ENCODE assay signal across 10 mouse cellular contexts in genomic region chr11:117783089-117783488, GRCm38 (mm10). TPM values are rescaled to one million over a fixed set of nuclear protein-coding genes. Genes with fewer than 3 reads are reported as not detected.
A peak's percentile ranks its signal among the peaks of the same experiment; 100 is the strongest.
DNase-seq lines count a peak whose midpoint lies in the region; ATAC-seq and TF ChIP-seq lines count a peak whose summit lies in the region.
"Had no signal": no experiment of that assay in that cellular context is flagged by ENCODE, and none has a peak within 500 bp of the region (broad histone marks: within the 10 kb centered on the region; RNA-seq: fewer than 3 reads in every experiment).

No protein-coding gene starts in this region.

- H3K9ac ChIP-seq in limb, embryonic 13.5 days, result peak overlapping the region; percentile 57
- H3K9ac ChIP-seq in midbrain, embryonic 14.5 days (replicated peaks; ENCODE audit: low read length), result peak overlapping the region; percentile 34; the same call in 1 of the 2 replicates

- H3K4me2 ChIP-seq in limb, embryonic 13.5 days (replicated peaks), result peak overlapping the region; percentile 66
- H3K4me2 ChIP-seq in midbrain, embryonic 14.5 days (ENCODE audit: low read length), result peak overlapping the region; percentile 53

- H3K27ac ChIP-seq in gastrocnemius, adult 2 months, result peak overlapping the region; percentile 84
- no peak overlapping the region for H3K27ac ChIP-seq in limb, embryonic 13.5 days
- no peak overlapping the region for H3K27ac ChIP-seq in midbrain, embryonic 14.5 days (replicated peaks; ENCODE audit: low read depth, low read length)

- peaks cover 70% of the 10 kb centered on the region for H3K36me3 ChIP-seq in erythroblast, embryonic 14.5 days (ENCODE audit: control insufficient read depth)
- no peaks in the 10 kb centered on the region; the same call in 1 of the 2 replicates for H3K36me3 ChIP-seq in limb, embryonic 13.5 days
- no peaks in the 10 kb centered on the region for H3K36me3 ChIP-seq in midbrain, embryonic 14.5 days (ENCODE audit: control insufficient read depth, insufficient read depth, low read length)

- intact Hi-C loops in gastrocnemius, adult 2 months (cut with DNase I), result no loop called here

- H3K4me3 ChIP-seq in gastrocnemius, adult 2 months, result peak overlapping the region; percentile 81
- peak overlapping the region; percentile 79 for H3K4me3 ChIP-seq in erythroblast, embryonic 14.5 days (replicated peaks)
- H3K4me3 ChIP-seq in limb, embryonic 13.5 days, result peak overlapping the region; percentile 31
- H3K4me3 ChIP-seq in midbrain, embryonic 14.5 days (replicated peaks; ENCODE audit: low read depth, low read length), result peak overlapping the region; percentile 19; the same call in 1 of the 2 replicates
- H3K4me3 ChIP-seq: myocyte had no signal

- H3K27me3 ChIP-seq in erythroblast, embryonic 14.5 days (ENCODE audit: control insufficient read depth), result no peaks in the 10 kb centered on the region; the same call in 1 of the 2 replicates
- peaks cover 28% of the 10 kb centered on the region for H3K27me3 ChIP-seq in limb, embryonic 13.5 days
- H3K27me3 ChIP-seq in midbrain, embryonic 14.5 days (ENCODE audit: control insufficient read depth, insufficient read depth, low read length), result peaks cover 28% of the 10 kb centered on the region
- H3K27me3 ChIP-seq: Patski had no signal

- peak; percentile 69 for DNase-seq in gastrocnemius, adult 2 months
- no peak for DNase-seq in gastrocnemius, adult 18-20 months (ENCODE audit: low spot score)
- peak; percentile 56 for DNase-seq in MN1 (ENCODE audit: low spot score)
- peak; percentile 84 for DNase-seq in heart, postnatal 4 days
- peak; percentile 86 for DNase-seq in midbrain, embryonic 14.5 days
- DNase-seq in thymus, adult 18-20 months, result peak; percentile 85 to 91

- peaks cover 78% of the 10 kb centered on the region for H3K4me1 ChIP-seq in erythroblast, embryonic 14.5 days (ENCODE audit: control insufficient read depth)
- H3K4me1 ChIP-seq in limb, embryonic 13.5 days, result peaks cover 48% of the 10 kb centered on the region
- H3K4me1 ChIP-seq in midbrain, embryonic 14.5 days (ENCODE audit: control insufficient read depth, insufficient read depth, low read length), result peaks cover 20% of the 10 kb centered on the region

- H3K9me3 ChIP-seq in erythroblast, embryonic 14.5 days (ENCODE audit: control insufficient read depth, low read length), result no peaks in the 10 kb centered on the region
- H3K9me3 ChIP-seq in limb, embryonic 13.5 days, result no peaks in the 10 kb centered on the region
- H3K9me3 ChIP-seq in midbrain, embryonic 14.5 days (ENCODE audit: control insufficient read depth, low read length), result no peaks in the 10 kb centered on the region

- ATAC-seq in limb, embryonic 13.5 days (ENCODE audit: low FRiP score, low read depth), result no peak
- ATAC-seq in midbrain, embryonic 14.5 days (ENCODE audit: low FRiP score, low TSS enrichment), result no peak
- ATAC-seq: Patski had no signal

- peak; percentile 69 for TF ChIP-seq CTCF in gastrocnemius, adult 2 months (IDR thresholded peaks at IDR 0.05)

- 4% methylated on average over 22 of the region's 31 CpGs for WGBS in limb, embryonic 13.5 days
- 3% methylated on average over 31 of the region's 31 CpGs for WGBS in midbrain, embryonic 14.5 days

RNA-seq across cellular contexts. Expression of gene Tmc6, which starts 1.1 kb away (rescaled TPM):
- 1 to 10 TPM; 4.3 to 4.5 TPM for total RNA-seq in gastrocnemius, adult 2 months (2021)
- 1 to 10 TPM; 2.5 to 4.9 TPM for total RNA-seq in gastrocnemius, adult 18-20 months (2021)
- 61.5 and 62.4 TPM in 2 replicates for polyA plus RNA-seq in erythroblast, embryonic 14.5 days (2012)
- total RNA-seq in heart, postnatal 4 days (2021), result 10 to 100 TPM; 26.4 to 28.6 TPM
- polyA plus RNA-seq in limb, embryonic 13.5 days (2015; fragmentation: Nextera tagmentation; extraction: Ambion mirVana), result 19.0 and 23.9 TPM in 2 replicates
- 2.4 and 3.6 TPM in 2 replicates for polyA plus RNA-seq in midbrain, embryonic 14.5 days (2014; fragmentation: Nextera tagmentation; extraction: Ambion mirVana)

RNA-seq across cellular contexts. Expression of gene Tmc8, which starts 1.2 kb away (rescaled TPM):
- 1 to 10 TPM; 1.0 TPM for total RNA-seq in gastrocnemius, adult 2 months (2021)
- under 1 TPM; 0.64 to 0.78 TPM for total RNA-seq in gastrocnemius, adult 18-20 months (2021)
- 39.5 and 54.7 TPM in 2 replicates for polyA plus RNA-seq in erythroblast, embryonic 14.5 days (2012)
- total RNA-seq in heart, postnatal 4 days (2021), result 1 to 10 TPM; 3.1 to 3.3 TPM
- polyA plus RNA-seq in limb, embryonic 13.5 days (2015; fragmentation: Nextera tagmentation; extraction: Ambion mirVana), result 0.81 and 1.4 TPM in 2 replicates
- polyA plus RNA-seq in midbrain, embryonic 14.5 days (2014; fragmentation: Nextera tagmentation; extraction: Ambion mirVana), result 0.32 and 0.66 TPM in 2 replicates

RNA-seq across cellular contexts. Expression of gene 6030468B19Rik, which starts 14.4 kb away (rescaled TPM):
- total RNA-seq in gastrocnemius, adult 2 months (2021), result not detected
- not detected for total RNA-seq in gastrocnemius, adult 18-20 months (2021)
- polyA plus RNA-seq in erythroblast, embryonic 14.5 days (2012), result 202 and 213 TPM in 2 replicates
- total RNA-seq in heart, postnatal 4 days (2021), result not detected
- 0.41 and 0.60 TPM in 2 replicates for polyA plus RNA-seq in limb, embryonic 13.5 days (2015; fragmentation: Nextera tagmentation; extraction: Ambion mirVana)
- not detected in 2 replicates for polyA plus RNA-seq in midbrain, embryonic 14.5 days (2014; fragmentation: Nextera tagmentation; extraction: Ambion mirVana)
- polyA plus RNA-seq: myocyte, Patski had no signal

RNA-seq across cellular contexts. Expression of gene Gm20708, which starts 26.4 kb away (rescaled TPM):
- total RNA-seq in gastrocnemius, adult 2 months (2021), result 1 to 10 TPM in 1 of 2 experiments, under 1 TPM in 1; 0.86 to 1.6 TPM
- under 1 TPM; 0.47 to 0.68 TPM for total RNA-seq in gastrocnemius, adult 18-20 months (2021)
- 0.16 TPM in 2 replicates for polyA plus RNA-seq in erythroblast, embryonic 14.5 days (2012)
- 1 to 10 TPM; 2.7 to 3.5 TPM for total RNA-seq in heart, postnatal 4 days (2021)
- 0.60 and 0.72 TPM in 2 replicates for polyA plus RNA-seq in limb, embryonic 13.5 days (2015; fragmentation: Nextera tagmentation; extraction: Ambion mirVana)
- 0.47 and 1.4 TPM in 2 replicates for polyA plus RNA-seq in midbrain, embryonic 14.5 days (2014; fragmentation: Nextera tagmentation; extraction: Ambion mirVana)

RNA-seq across cellular contexts. Expression of gene Syngr2, which starts 26.4 kb away (rescaled TPM):
- total RNA-seq in gastrocnemius, adult 2 months (2021), result 100 to 1,000 TPM; 169 to 173 TPM
- 100 to 1,000 TPM; 182 to 192 TPM for total RNA-seq in gastrocnemius, adult 18-20 months (2021)
- polyA plus RNA-seq in erythroblast, embryonic 14.5 days (2012), result 7.2 and 10.2 TPM in 2 replicates
- 10 to 100 TPM; 81.2 to 85.1 TPM for total RNA-seq in heart, postnatal 4 days (2021)
- 38.4 and 39.5 TPM in 2 replicates for polyA plus RNA-seq in limb, embryonic 13.5 days (2015; fragmentation: Nextera tagmentation; extraction: Ambion mirVana)
- 8.2 and 18.9 TPM in 2 replicates for polyA plus RNA-seq in midbrain, embryonic 14.5 days (2014; fragmentation: Nextera tagmentation; extraction: Ambion mirVana)

Comparison
In these comparisons a context has a peak if more than half of its experiments do, and no peak if none do; other contexts are left out.
1. H3K4me3 ChIP-seq: peak in every context shown above with its lines; median percentile 81 in gastrocnemius, adult 2 months; 79 in erythroblast, embryonic 14.5 days; 31 in limb, embryonic 13.5 days; 19 in midbrain, embryonic 14.5 days.
2. RNA of gene Tmc6, which starts 1.1 kb away (total RNA-seq): 26.4 to 28.6 TPM in heart, postnatal 4 days; 2.5 to 4.9 TPM in gastrocnemius, adult 18-20 months and 4.3 to 4.5 TPM in gastrocnemius, adult 2 months; every median in the first group is over 4 times any median in the second.